Mouse (Mus musculus) ovary, adult 2 months (tissue): Measurements from ENCODE around the gene Gm4187. TPM values are rescaled to one million over a fixed set of nuclear protein-coding genes. Genes with fewer than 3 reads are reported as not detected.

Experiments used
- polyA plus RNA-seq: library from polyadenylated mRNA; depleted of rRNA; stranded (reverse); fragments of >200 nt; gene quantifications from 2 replicates; pipeline ENCODE4 v1.2.3, GENCODE M21; 2012; rRNA removed

Gm4187 gene
- not detected in 2 replicates for polyA plus RNA-seq

GRCm38 (mm10) chr7:22329617-22330016 lies at the start of gene Gm4187:
Gene Gm4187 (minus strand): TSS chr7:22329717.

GRCm38 (mm10) chr7:22370939-22371338 lies 41.4 kb upstream of the Gm4187 start, which contains the start of gene Gm8660:
Gene Gm8660 (minus strand): TSS chr7:22371039.

Other genes starting within 250 kb of the Gm4187 start
- gene Gm16451, start 211.5 kb downstream of the Gm4187 start, polyA plus RNA-seq: not detected in 2 replicates
- gene Gm10666, start 195.0 kb downstream of the Gm4187 start, polyA plus RNA-seq: not detected in 2 replicates
- not detected in 2 replicates for gene Vmn1r142, start 165.7 kb downstream of the Gm4187 start, polyA plus RNA-seq
- gene Vmn1r143, start 140.3 kb downstream of the Gm4187 start, polyA plus RNA-seq: not detected in 2 replicates
- not detected in 2 replicates for gene Gm8653, start 128.5 kb downstream of the Gm4187 start, polyA plus RNA-seq
- gene Gm8453, start 100.2 kb downstream of the Gm4187 start, polyA plus RNA-seq: not detected in 2 replicates
- not detected in 2 replicates for gene Gm8660, start 41.3 kb upstream of the Gm4187 start, polyA plus RNA-seq
- not detected in 2 replicates for gene Vmn1r148, start 83.9 kb upstream of the Gm4187 start, polyA plus RNA-seq
- gene Vmn1r149, start 108.5 kb upstream of the Gm4187 start, polyA plus RNA-seq: not detected in 2 replicates
- not detected in 2 replicates for gene Gm10665, start 134.4 kb upstream of the Gm4187 start, polyA plus RNA-seq
- gene Vmn1r151, start 170.0 kb upstream of the Gm4187 start, polyA plus RNA-seq: not detected in 2 replicates
- gene Vmn1r152, start 193.2 kb upstream of the Gm4187 start, polyA plus RNA-seq: not detected in 2 replicates
- not detected in 2 replicates for gene Gm8677, start 205.2 kb upstream of the Gm4187 start, polyA plus RNA-seq
- gene Gm4201, start 235.6 kb upstream of the Gm4187 start, polyA plus RNA-seq: not detected in 2 replicates